Mouse (Mus musculus): Measurements from ENCODE around the gene Prkg1. TPM values are rescaled to one million over a fixed set of nuclear protein-coding genes. Genes with fewer than 3 reads are reported as not detected.

The Prkg1 gene
- polyA plus RNA-seq, 1 experiment from 2014 or later: 3.2 TPM

DNA sequence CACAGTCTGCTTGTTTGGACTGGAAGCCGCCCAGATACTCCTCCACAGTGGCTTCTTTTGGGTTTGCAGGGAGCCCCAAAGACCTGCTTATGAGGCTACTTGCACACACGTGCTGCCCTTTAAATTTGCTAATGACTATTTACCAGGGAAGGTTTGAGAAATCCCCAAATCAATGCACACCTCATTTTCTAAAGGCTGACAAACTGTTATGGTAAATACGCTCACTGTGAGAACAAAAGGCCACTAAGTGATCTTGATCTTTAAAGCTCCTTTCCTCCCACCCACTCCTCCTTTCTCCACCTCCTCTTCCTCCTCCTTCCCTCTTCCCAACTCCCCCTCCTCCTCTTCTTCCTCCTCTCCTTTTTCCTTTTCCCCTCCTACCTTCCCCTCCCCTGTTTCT lies 658.8 kb downstream of the Prkg1 start:
- no peak overlapping the region for H3K9ac ChIP-seq (replicated peaks; ENCODE audit: low read depth, low read length)
- no peak overlapping the region for H3K4me3 ChIP-seq (replicated peaks; ENCODE audit: low read length)
- no peak overlapping the region for H3K27ac ChIP-seq (ENCODE audit: low read length)
- WGBS: 14% methylated on average over 3 of the region's 3 CpGs
- H3K36me3 ChIP-seq (ENCODE audit: control insufficient read depth, insufficient read depth): no peaks in the 10 kb centered on the region
- no peak overlapping the region for H3K4me2 ChIP-seq (ENCODE audit: low read length)
- no peaks in the 10 kb centered on the region for H3K9me3 ChIP-seq (ENCODE audit: control insufficient read depth, low read length)
- ATAC-seq: no peak
- H3K4me1 ChIP-seq (replicated peaks; ENCODE audit: control insufficient read depth, insufficient read depth, low read length): no peaks in the 10 kb centered on the region
- H3K27me3 ChIP-seq (replicated peaks; ENCODE audit: control insufficient read depth, insufficient read depth, low read length): no peaks in the 10 kb centered on the region

- Histone ChIP-seq H3K4me2 (ENCODE audit: low read length) (no peak overlapping the region), H3K4me3 (replicated peaks; ENCODE audit: low read length) (no peak overlapping the region), H3K9ac (replicated peaks; ENCODE audit: low read depth, low read length) (no peak overlapping the region), H3K27me3 (replicated peaks; ENCODE audit: control insufficient read depth, insufficient read depth, low read length) (no peaks in the 10 kb centered on the region), H3K27ac (ENCODE audit: low read length) (no peak overlapping the region), H3K36me3 (ENCODE audit: control insufficient read depth, insufficient read depth) (no peaks in the 10 kb centered on the region), H3K4me1 (replicated peaks; ENCODE audit: control insufficient read depth, insufficient read depth, low read length) (no peaks in the 10 kb centered on the region), H3K9me3 (ENCODE audit: control insufficient read depth, low read length) (no peaks in the 10 kb centered on the region)
- whole genome bisulfite sequencing: 87% methylated on average over 6 of the region's 6 CpGs
- ATAC-seq: no peak
Measured at GRCm38 (mm10) chr19:31104764-31105163, 660.1 kb downstream of the Prkg1 start.

- H3K36me3 ChIP-seq (ENCODE audit: control insufficient read depth, insufficient read depth): no peaks in the 10 kb centered on the region
- no peak overlapping the region for H3K4me2 ChIP-seq (ENCODE audit: low read length)
- no peak overlapping the region for H3K9ac ChIP-seq (replicated peaks; ENCODE audit: low read depth, low read length)
- H3K4me3 ChIP-seq (replicated peaks; ENCODE audit: low read length): no peak overlapping the region
- 91% methylated on average over 3 of the region's 3 CpGs for WGBS
- H3K4me1 ChIP-seq (replicated peaks; ENCODE audit: control insufficient read depth, insufficient read depth, low read length): no peaks in the 10 kb centered on the region
- no peak overlapping the region for H3K27ac ChIP-seq (ENCODE audit: low read length)
- H3K27me3 ChIP-seq (replicated peaks; ENCODE audit: control insufficient read depth, insufficient read depth, low read length): no peaks in the 10 kb centered on the region
- ATAC-seq: no peak
- H3K9me3 ChIP-seq (ENCODE audit: control insufficient read depth, low read length): no peaks in the 10 kb centered on the region
Measured at GRCm38 (mm10) chr19:31099369-31099768, 665.5 kb downstream of the Prkg1 start.

- Histone ChIP-seq H3K4me1 (replicated peaks; ENCODE audit: control insufficient read depth, insufficient read depth, low read length) (no peaks in the 10 kb centered on the region), H3K4me3 (replicated peaks; ENCODE audit: low read length) (no peak overlapping the region), H3K9me3 (ENCODE audit: control insufficient read depth, low read length) (no peaks in the 10 kb centered on the region), H3K9ac (replicated peaks; ENCODE audit: low read depth, low read length) (no peak overlapping the region), H3K27me3 (replicated peaks; ENCODE audit: control insufficient read depth, insufficient read depth, low read length) (no peaks in the 10 kb centered on the region), H3K4me2 (ENCODE audit: low read length) (no peak overlapping the region), H3K36me3 (ENCODE audit: control insufficient read depth, insufficient read depth) (no peaks in the 10 kb centered on the region), H3K27ac (ENCODE audit: low read length) (no peak overlapping the region)
- WGBS: 79% methylated on average over 3 of the region's 3 CpGs
- no peak for ATAC-seq
Measured at GRCm38 (mm10) chr19:31097857-31098256, 667.0 kb downstream of the Prkg1 start.

DNA sequence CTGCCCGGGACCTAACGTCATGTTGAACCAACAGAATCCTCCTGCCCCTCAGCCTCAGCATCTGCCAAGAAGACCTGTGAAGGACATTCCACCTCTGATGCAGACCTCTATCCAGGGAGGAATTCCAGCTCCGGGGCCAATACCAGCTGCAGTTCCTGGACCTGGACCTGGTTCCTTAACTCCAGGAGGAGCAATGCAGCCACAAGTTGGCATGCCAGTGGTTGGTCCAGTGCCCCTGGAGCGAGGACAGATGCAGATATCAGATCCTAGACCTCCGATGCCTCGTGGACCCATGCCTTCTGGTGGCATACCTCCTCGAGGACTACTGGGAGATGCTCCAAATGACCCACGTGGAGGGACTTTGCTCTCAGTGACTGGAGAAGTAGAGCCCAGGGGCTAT lies 681.1 kb downstream of the Prkg1 start:
- peak overlapping the region; percentile 67 for H3K4me2 ChIP-seq (ENCODE audit: low read length)
- H3K9me3 ChIP-seq (ENCODE audit: control insufficient read depth, low read length): 0 out of 2 replicates have a peak, but pooled peaks cover 2% of the 10 kb centered on the region
- peak overlapping the region; percentile 80 for H3K4me3 ChIP-seq (replicated peaks; ENCODE audit: low read length)
- no peak overlapping the region; the same call in 1 of the 2 replicates for H3K9ac ChIP-seq (replicated peaks; ENCODE audit: low read depth, low read length)
- H3K27me3 ChIP-seq (replicated peaks; ENCODE audit: control insufficient read depth, insufficient read depth, low read length): no peaks in the 10 kb centered on the region
- no peak for ATAC-seq
- 95% methylated on average over 8 of the region's 8 CpGs for WGBS
- no peak overlapping the region for H3K27ac ChIP-seq (ENCODE audit: low read length)
- peaks cover 20% of the 10 kb centered on the region for H3K4me1 ChIP-seq (replicated peaks; ENCODE audit: control insufficient read depth, insufficient read depth, low read length)
- peaks cover 25% of the 10 kb centered on the region for H3K36me3 ChIP-seq (ENCODE audit: control insufficient read depth, insufficient read depth)

DNA sequence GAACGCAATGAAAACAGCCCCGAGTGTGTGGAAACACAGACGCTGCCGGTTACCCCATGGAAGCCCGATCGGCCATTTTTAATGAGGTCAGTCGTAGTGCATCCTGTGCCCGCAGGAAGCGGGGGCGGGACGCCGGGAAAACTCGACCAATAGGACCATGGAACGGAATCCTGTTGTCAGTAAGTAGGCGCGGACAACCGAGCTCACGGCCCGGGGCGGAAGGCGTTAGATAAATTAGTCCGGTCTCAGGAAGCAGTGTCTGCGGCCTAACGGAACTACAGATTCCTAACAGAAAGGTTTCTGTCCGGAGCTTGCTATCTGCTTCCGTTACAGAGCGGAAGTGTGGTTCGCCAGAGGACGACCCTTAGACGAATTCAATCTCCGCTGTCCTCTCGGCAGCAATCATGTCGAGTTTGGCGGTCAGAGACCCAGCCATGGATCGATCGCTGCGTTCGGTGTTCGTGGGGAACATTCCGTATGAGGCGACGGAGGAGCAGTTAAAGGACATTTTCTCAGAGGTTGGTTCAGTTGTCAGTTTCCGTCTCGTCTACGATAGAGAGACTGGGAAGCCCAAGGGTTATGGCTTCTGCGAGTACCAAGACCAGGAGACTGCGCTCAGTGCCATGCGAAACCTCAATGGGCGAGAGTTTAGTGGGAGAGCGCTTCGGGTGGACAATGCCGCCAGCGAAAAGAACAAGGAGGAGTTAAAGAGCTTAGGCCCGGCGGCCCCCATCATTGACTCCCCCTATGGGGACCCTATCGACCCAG lies 682.0 kb downstream of the Prkg1 start, which contains the start of gene Cstf2t:
Cstf2t (plus strand) TSS at position 176 of the 768 bp plus-strand sequence.
- ATAC-seq: peak; percentile 99
- 2% methylated on average over 56 of the region's 56 CpGs for WGBS
- Histone ChIP-seq H3K4me1 (replicated peaks; ENCODE audit: control insufficient read depth, insufficient read depth, low read length) (peaks cover 20% of the 10 kb centered on the region), H3K27me3 (replicated peaks; ENCODE audit: control insufficient read depth, insufficient read depth, low read length) (no peaks in the 10 kb centered on the region), H3K9ac (replicated peaks; ENCODE audit: low read depth, low read length) (peak within 1 kb of the TSS; percentile 72), H3K27ac (ENCODE audit: low read length) (peak within 1 kb of the TSS; percentile 81), H3K36me3 (ENCODE audit: control insufficient read depth, insufficient read depth) (peaks cover 22% of the 10 kb centered on the region), H3K4me2 (ENCODE audit: low read length) (peak within 1 kb of the TSS; percentile 69), H3K9me3 (ENCODE audit: control insufficient read depth, low read length) (0 out of 2 replicates have a peak, but pooled peaks cover 2% of the 10 kb centered on the region), H3K4me3 (replicated peaks; ENCODE audit: low read length) (peak within 1 kb of the TSS; percentile 80)

- Histone ChIP-seq H3K4me2 (ENCODE audit: low read length) (peak overlapping the region; percentile 69), H3K36me3 (ENCODE audit: control insufficient read depth, insufficient read depth) (peaks cover 22% of the 10 kb centered on the region), H3K9me3 (ENCODE audit: control insufficient read depth, low read length) (0 out of 2 replicates have a peak, but pooled peaks cover 2% of the 10 kb centered on the region), H3K27me3 (replicated peaks; ENCODE audit: control insufficient read depth, insufficient read depth, low read length) (no peaks in the 10 kb centered on the region), H3K4me1 (replicated peaks; ENCODE audit: control insufficient read depth, insufficient read depth, low read length) (peaks cover 20% of the 10 kb centered on the region), H3K9ac (replicated peaks; ENCODE audit: low read depth, low read length) (peak overlapping the region; percentile 55; the same call in 1 of the 2 replicates), H3K4me3 (replicated peaks; ENCODE audit: low read length) (peak overlapping the region; percentile 80), H3K27ac (ENCODE audit: low read length) (peak overlapping the region; percentile 75)
- WGBS: 16% methylated on average over 7 of the region's 7 CpGs
- ATAC-seq: peak; percentile 45
Measured at GRCm38 (mm10) chr19:31082226-31082625, 682.6 kb downstream of the Prkg1 start.

GRCm38 (mm10) chr19:31078241-31078640 lies 686.6 kb downstream of the Prkg1 start:
- ATAC-seq: no peak
- Histone ChIP-seq H3K36me3 (ENCODE audit: control insufficient read depth, insufficient read depth) (no peaks in the 10 kb centered on the region), H3K4me1 (replicated peaks; ENCODE audit: control insufficient read depth, insufficient read depth, low read length) (peaks cover 9% of the 10 kb centered on the region), H3K9me3 (ENCODE audit: control insufficient read depth, low read length) (no peaks in the 10 kb centered on the region), H3K4me2 (ENCODE audit: low read length) (no peak overlapping the region), H3K27ac (ENCODE audit: low read length) (no peak overlapping the region), H3K9ac (replicated peaks; ENCODE audit: low read depth, low read length) (no peak overlapping the region), H3K27me3 (replicated peaks; ENCODE audit: control insufficient read depth, insufficient read depth, low read length) (no peaks in the 10 kb centered on the region), H3K4me3 (replicated peaks; ENCODE audit: low read length) (no peak overlapping the region)
- 26% methylated on average over 3 of the region's 3 CpGs for WGBS

GRCm38 (mm10) chr19:31076106-31076505 lies 688.7 kb downstream of the Prkg1 start:
- Histone ChIP-seq H3K9me3 (ENCODE audit: control insufficient read depth, low read length) (no peaks in the 10 kb centered on the region), H3K36me3 (ENCODE audit: control insufficient read depth, insufficient read depth) (no peaks in the 10 kb centered on the region), H3K4me1 (replicated peaks; ENCODE audit: control insufficient read depth, insufficient read depth, low read length) (0 out of 2 replicates have a peak, but pooled peaks cover 6% of the 10 kb centered on the region), H3K27me3 (replicated peaks; ENCODE audit: control insufficient read depth, insufficient read depth, low read length) (no peaks in the 10 kb centered on the region), H3K4me3 (replicated peaks; ENCODE audit: low read length) (no peak overlapping the region), H3K4me2 (ENCODE audit: low read length) (no peak overlapping the region), H3K27ac (ENCODE audit: low read length) (no peak overlapping the region), H3K9ac (replicated peaks; ENCODE audit: low read depth, low read length) (no peak overlapping the region)
- WGBS: 84% methylated on average over 4 of the region's 4 CpGs
- ATAC-seq: no peak
